Mouse (Mus musculus): Measurements from ENCODE around the gene Trpm5.

The Trpm5 gene

GRCm38 (mm10) chr7:143041138-143041822 lies 53.2 kb downstream of the Trpm5 start:
- no peak for DNase-seq (ENCODE audit: extremely low read depth, low read depth, low spot score)

GRCm38 (mm10) chr7:143040561-143040960 lies 53.9 kb downstream of the Trpm5 start:
- DNase-seq (ENCODE audit: extremely low read depth, low read depth, low spot score), result no peak

- no peak for DNase-seq (ENCODE audit: extremely low read depth, low read depth, low spot score)
Observed at GRCm38 (mm10) chr7:143038174-143038931, 56.1 kb downstream of the Trpm5 start.

- DNase-seq (ENCODE audit: extremely low read depth, low read depth, low spot score), result no peak
Observed at GRCm38 (mm10) chr7:143037306-143037705, 57.1 kb downstream of the Trpm5 start.

GRCm38 (mm10) chr7:143036787-143037186 lies 57.7 kb downstream of the Trpm5 start:
- no peak for DNase-seq (ENCODE audit: extremely low read depth, low read depth, low spot score)

GRCm38 (mm10) chr7:143034519-143035450 lies 59.7 kb downstream of the Trpm5 start:
- no peak for DNase-seq (ENCODE audit: extremely low read depth, low read depth, low spot score)

- no peak for DNase-seq (ENCODE audit: extremely low read depth, low read depth, low spot score)
Observed at GRCm38 (mm10) chr7:143034112-143034511, 60.3 kb downstream of the Trpm5 start.

- no peak for DNase-seq (ENCODE audit: extremely low read depth, low read depth, low spot score)
Observed at GRCm38 (mm10) chr7:143033581-143033980, 60.9 kb downstream of the Trpm5 start.

GRCm38 (mm10) chr7:143031816-143032215 lies 62.6 kb downstream of the Trpm5 start:
- no peak for DNase-seq (ENCODE audit: extremely low read depth, low read depth, low spot score)

GRCm38 (mm10) chr7:143027196-143027595 lies 67.2 kb downstream of the Trpm5 start:
- no peak for DNase-seq (ENCODE audit: extremely low read depth, low read depth, low spot score)

GRCm38 (mm10) chr7:143025496-143025895 lies 68.9 kb downstream of the Trpm5 start:
- DNase-seq (ENCODE audit: extremely low read depth, low read depth, low spot score), result no peak

- DNase-seq (ENCODE audit: extremely low read depth, low read depth, low spot score), result no peak
Observed at GRCm38 (mm10) chr7:143024293-143024692, 70.1 kb downstream of the Trpm5 start.

- DNase-seq (ENCODE audit: extremely low read depth, low read depth, low spot score), result no peak
Observed at GRCm38 (mm10) chr7:143023499-143023898, 70.9 kb downstream of the Trpm5 start.

GRCm38 (mm10) chr7:143021356-143022164 lies 72.9 kb downstream of the Trpm5 start:
- DNase-seq (ENCODE audit: extremely low read depth, low read depth, low spot score), result no peak

GRCm38 (mm10) chr7:143020764-143021163 lies 73.7 kb downstream of the Trpm5 start:
- DNase-seq (ENCODE audit: extremely low read depth, low read depth, low spot score), result no peak

GRCm38 (mm10) chr7:143020040-143020439 lies 74.4 kb downstream of the Trpm5 start:
- no peak for DNase-seq (ENCODE audit: extremely low read depth, low read depth, low spot score)
